Mouse (Mus musculus) adrenal gland, adult 18-20 months (tissue): Measurements from ENCODE around the gene Gemin8. TPM values are rescaled to one million over a fixed set of nuclear protein-coding genes. Genes with fewer than 3 reads are reported as not detected.

Source experiments
- DNase-seq, 2 experiments: peaks; one replicate each; pipeline ENCODE4 v3.0.0; 2021 to 2022; ENCODE audit warnings: low spot score in 2 of 2
- long read RNA-seq, 2 experiments: library from polyadenylated mRNA; stranded (forward); transcript quantifications; one replicate each; pipeline ENCODE4 v2.0.0; 2021
- total RNA-seq, 2 experiments: library from RNA; stranded (reverse); gene quantifications; 1 replicate in 1 of 2; 2 replicates in 1 of 2; pipeline ENCODE4 v1.2.3; 2021

The Gemin8 gene
- total RNA-seq = 1 to 10 TPM; 5.2 to 7.8 TPM
- long read RNA-seq, experiment 1, partial matches to known transcripts = 0 of 1 reads
- long read RNA-seq, experiment 1, other reads (novel, unspliced or antisense) = 1 of 1 reads
- long read RNA-seq, experiment 2, transcript Gemin8-201 (4 exons, 1,862 nt) = major isoform, 5 of 8 reads
- long read RNA-seq, experiment 2, partial matches to known transcripts = 1 of 8 reads
- long read RNA-seq, experiment 2, other reads (novel, unspliced or antisense) = 1 of 8 reads

- DNase-seq = peak; percentile 79 to 83
Observed at GRCm38 (mm10) chrX:166169892-166170799, at the start of gene Gemin8. TSS of gene Gemin8 (plus strand) at chrX:166170454.

DNA sequence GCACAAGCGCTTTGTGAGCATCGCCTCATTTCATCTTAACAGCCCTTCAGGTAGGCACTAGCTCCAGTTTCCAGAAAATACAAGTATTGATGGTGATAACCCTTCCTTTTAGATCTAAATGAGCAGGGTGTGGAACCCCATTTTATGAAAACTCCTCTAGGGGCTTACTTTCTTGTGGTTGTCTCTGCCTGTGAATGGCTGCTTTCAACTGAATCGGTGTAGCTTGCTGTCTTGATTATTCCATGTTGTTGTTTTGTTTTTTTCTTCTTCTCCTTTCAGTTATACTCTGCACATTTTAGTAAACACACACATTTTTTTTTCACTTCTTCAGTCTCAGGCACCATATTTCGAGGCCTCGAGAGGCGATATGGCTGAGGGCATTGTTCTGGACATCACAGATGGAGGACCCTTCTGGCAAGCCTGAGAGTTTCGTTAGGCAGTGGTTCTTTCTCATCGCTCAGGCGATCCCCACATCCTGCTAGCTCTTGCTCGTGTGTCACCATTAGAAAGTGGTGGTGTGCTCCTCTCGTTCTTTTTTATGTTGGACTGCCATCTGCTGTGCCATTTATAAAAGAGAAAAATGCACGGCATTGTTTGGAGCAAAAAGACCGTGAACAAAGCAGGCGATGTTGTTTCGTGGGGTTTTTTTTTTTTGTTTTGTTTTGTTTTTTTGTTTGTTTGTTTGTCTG is 23.0 kb upstream of the Gemin8 start:
- DNase-seq = no peak

GRCm38 (mm10) chrX:166162773-166163172 is 7.5 kb upstream of the Gemin8 start:
- DNase-seq = no peak

DNA sequence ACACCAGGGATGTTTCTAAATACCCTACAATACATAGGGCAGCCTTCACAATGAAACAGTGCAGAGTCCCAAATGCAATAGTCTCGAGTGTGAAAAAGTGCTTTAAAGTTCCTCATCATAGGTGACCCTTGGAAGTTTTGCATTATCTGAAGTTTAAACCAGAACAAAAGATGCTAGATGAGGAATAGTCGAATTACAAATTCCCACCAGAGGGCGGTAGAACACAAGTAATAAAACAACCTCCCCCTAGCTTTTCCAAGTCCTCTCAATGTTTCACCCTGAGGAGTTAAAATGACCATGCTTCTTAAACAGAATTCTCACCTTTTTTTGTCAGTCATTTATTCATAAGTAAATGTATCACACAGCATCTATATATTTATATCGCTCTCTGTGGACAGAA is 2.9 kb upstream of the Gemin8 start:
- peak in 1 of 2 experiments; percentile 14 for DNase-seq

DNA sequence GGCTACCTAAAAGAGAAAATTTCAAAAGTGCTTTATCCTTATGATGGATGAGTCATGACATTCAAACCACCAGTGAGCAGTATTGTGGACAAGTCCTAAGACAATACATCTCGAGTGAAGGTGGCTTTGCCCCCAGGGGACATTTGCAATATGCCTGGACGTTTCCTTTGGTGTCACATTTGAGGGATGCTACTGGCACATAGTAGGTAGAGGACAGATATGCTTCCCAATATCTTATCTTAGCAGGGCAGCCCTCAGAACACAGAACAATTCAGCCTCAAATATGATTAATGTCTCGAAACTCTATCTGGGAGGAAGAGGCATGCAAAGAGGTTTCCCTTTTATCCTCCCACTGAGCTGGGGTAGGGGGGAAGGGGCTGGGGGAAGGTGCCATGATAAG is 2.3 kb upstream of the Gemin8 start:
- no peak for DNase-seq

DNA sequence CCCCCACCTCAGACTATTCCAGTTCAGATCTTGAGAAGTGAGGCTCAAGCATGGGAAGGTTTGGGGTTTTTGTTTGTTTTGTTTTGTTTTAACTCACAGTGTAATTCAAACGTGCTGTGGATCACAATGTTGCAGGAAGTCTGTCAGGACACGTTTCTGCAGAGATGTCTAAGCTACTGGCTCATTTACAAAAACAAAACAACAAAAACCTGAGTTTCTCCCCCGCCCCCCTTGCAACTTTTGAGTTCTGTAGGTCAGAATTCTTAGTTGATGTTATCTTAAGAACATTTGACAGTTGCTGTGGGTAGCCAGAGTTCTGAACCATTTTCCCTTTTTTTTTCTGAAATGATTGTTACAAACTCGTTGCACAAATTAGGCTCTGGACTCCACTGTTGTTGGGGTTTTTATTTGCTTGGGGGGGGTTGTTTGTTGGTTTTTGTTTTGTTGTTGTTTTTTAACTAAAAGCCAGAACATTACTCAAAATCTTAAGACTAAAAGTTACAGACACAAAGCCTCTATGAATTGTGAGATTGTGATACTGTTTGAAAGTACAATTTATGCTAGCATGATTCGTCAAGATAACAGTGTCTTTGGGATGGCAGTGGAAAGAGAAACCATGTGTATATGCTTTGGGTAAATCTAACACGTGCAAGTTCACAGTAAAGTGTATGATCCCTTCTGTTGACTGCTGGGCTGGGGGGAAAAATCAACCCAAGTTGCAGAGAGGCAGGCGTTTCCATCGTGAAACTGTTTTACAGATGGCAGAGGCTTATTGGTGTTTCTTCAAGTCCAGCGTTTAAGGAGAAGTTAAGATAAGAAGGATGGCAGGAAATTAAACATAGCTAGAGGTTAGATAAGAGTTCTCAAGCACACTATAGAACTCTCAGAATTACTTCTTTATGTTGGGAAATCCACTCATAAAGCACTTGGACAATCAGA is 815 bp downstream of the Gemin8 start:
- DNase-seq = no peak

GRCm38 (mm10) chrX:166172041-166172440 is 1.8 kb downstream of the Gemin8 start:
- no peak for DNase-seq

GRCm38 (mm10) chrX:166172661-166173060 is 2.4 kb downstream of the Gemin8 start:
- DNase-seq = no peak

GRCm38 (mm10) chrX:166173796-166174195 is 3.5 kb downstream of the Gemin8 start:
- DNase-seq = no peak

GRCm38 (mm10) chrX:166177929-166178328 is 7.7 kb downstream of the Gemin8 start:
- no peak for DNase-seq

DNA sequence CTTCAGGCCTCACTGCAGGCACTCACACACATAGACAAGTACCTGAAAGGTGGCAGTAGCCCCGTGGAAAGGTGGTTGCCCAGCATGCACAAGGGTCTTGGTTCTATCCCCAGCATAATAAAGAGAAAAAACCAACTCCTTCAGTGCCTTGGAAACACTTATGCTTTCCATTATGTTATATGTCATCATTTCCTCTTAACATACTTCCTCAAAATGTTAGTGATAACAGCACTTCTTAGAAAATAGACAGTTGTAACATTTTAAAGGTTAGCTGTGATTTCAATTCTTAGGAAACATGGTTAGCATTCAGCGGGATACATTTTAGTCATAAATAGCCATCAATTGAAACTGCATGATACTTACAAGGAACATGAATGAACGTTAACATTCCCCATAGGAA is 12.8 kb downstream of the Gemin8 start:
- no peak for DNase-seq

GRCm38 (mm10) chrX:166185327-166185913 is 15.2 kb downstream of the Gemin8 start:
- no peak for DNase-seq

GRCm38 (mm10) chrX:166187803-166188202 is 17.5 kb downstream of the Gemin8 start:
- DNase-seq = no peak

- no peak for DNase-seq
Observed at GRCm38 (mm10) chrX:166196327-166196726, 26.1 kb downstream of the Gemin8 start.

GRCm38 (mm10) chrX:166198266-166198665 is 28.0 kb downstream of the Gemin8 start:
- DNase-seq = no peak

GRCm38 (mm10) chrX:166199812-166200211 is 29.6 kb downstream of the Gemin8 start:
- DNase-seq = no peak

GRCm38 (mm10) chrX:166214576-166214975 is 44.3 kb downstream of the Gemin8 start:
- DNase-seq = no peak

DNA sequence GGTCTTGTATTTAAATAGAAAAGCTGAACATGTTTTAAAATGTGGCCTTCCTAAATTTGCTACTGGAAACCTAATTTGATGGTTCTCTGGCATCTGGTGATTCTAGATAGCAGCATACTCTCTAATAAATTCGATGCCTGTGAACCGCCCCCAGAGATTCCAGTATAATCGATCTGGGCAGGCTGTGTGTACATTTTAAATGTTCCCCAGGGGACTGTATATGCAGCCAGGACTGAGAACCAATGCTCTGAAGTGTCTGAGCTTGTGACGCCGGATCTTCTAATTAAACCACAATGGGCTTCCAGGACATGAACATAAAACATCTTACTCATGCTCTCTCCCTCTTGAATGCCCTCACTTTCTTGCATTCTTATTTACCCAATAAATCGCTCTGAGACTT is 46.0 kb downstream of the Gemin8 start:
- DNase-seq = no peak

DNA sequence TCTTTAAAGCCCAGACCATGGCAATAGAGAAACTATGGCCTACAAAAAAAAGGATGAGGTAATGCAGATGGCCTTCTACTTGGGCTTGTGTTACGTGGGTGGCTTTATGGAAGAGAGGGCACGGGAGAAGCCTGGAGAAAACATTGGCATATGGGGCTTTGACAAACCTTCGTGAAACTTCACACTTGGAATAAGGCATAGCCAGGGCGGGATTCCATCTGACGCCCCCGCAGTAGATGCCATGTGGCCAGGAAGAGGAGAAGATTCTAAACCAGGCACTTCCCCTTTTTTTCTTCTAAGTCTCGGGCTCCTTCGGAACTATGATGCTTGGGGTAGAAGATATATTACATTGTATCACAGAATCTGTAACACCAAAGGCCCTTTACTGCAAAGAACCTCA is 46.5 kb downstream of the Gemin8 start:
- DNase-seq = no peak

GRCm38 (mm10) chrX:166219331-166219730 is 49.1 kb downstream of the Gemin8 start:
- no peak for DNase-seq
